Mouse (Mus musculus): ENCODE results near the gene Ahsg.

Ahsg gene

GRCm38 (mm10) chr16:22890683-22891510 is at the start of gene Ahsg:
TSS of gene Ahsg (plus strand) at chr16:22891277.
- DNase-seq (ENCODE audit: low read depth, low spot score) = peak; percentile 27

GRCm38 (mm10) chr16:22842871-22843270 is 48.2 kb upstream of the Ahsg start:
- DNase-seq (ENCODE audit: low read depth, low spot score) = no peak

- no peak for DNase-seq (ENCODE audit: low read depth, low spot score)
Observed at GRCm38 (mm10) chr16:22844061-22844801, 46.8 kb upstream of the Ahsg start.

- DNase-seq (ENCODE audit: low read depth, low spot score) = no peak
Observed at GRCm38 (mm10) chr16:22844834-22845233, 46.2 kb upstream of the Ahsg start.

- DNase-seq (ENCODE audit: low read depth, low spot score) = no peak
Observed at GRCm38 (mm10) chr16:22845481-22845880, 45.6 kb upstream of the Ahsg start.

GRCm38 (mm10) chr16:22847686-22848085 is 43.4 kb upstream of the Ahsg start:
- DNase-seq (ENCODE audit: low read depth, low spot score) = no peak

GRCm38 (mm10) chr16:22848331-22848730 is 42.7 kb upstream of the Ahsg start:
- DNase-seq (ENCODE audit: low read depth, low spot score) = no peak

GRCm38 (mm10) chr16:22852709-22853108 is 38.4 kb upstream of the Ahsg start:
- no peak for DNase-seq (ENCODE audit: low read depth, low spot score)

GRCm38 (mm10) chr16:22856773-22857172 is 34.3 kb upstream of the Ahsg start:
- DNase-seq (ENCODE audit: low read depth, low spot score) = no peak

GRCm38 (mm10) chr16:22857431-22858113 is 33.5 kb upstream of the Ahsg start, which contains the start of the genes Tbccd1 and Dnajb11:
TSS of gene Tbccd1 (minus strand) at chr16:22857669.
TSS of gene Dnajb11 (plus strand) at chr16:22857845.
- peak; percentile 100 for DNase-seq (ENCODE audit: low read depth, low spot score)

- no peak for DNase-seq (ENCODE audit: low read depth, low spot score)
Observed at GRCm38 (mm10) chr16:22872397-22872796, 18.7 kb upstream of the Ahsg start.

- no peak for DNase-seq (ENCODE audit: low read depth, low spot score)
Observed at GRCm38 (mm10) chr16:22873369-22873768, 17.7 kb upstream of the Ahsg start.

- DNase-seq (ENCODE audit: low read depth, low spot score) = peak; percentile 34
Observed at GRCm38 (mm10) chr16:22876218-22877043, 14.6 kb upstream of the Ahsg start.

GRCm38 (mm10) chr16:22877660-22878390 is 13.3 kb upstream of the Ahsg start:
- no peak for DNase-seq (ENCODE audit: low read depth, low spot score)

GRCm38 (mm10) chr16:22878716-22879115 is 12.4 kb upstream of the Ahsg start:
- DNase-seq (ENCODE audit: low read depth, low spot score) = no peak

GRCm38 (mm10) chr16:22879945-22880595 is 11.0 kb upstream of the Ahsg start:
- DNase-seq (ENCODE audit: low read depth, low spot score) = no peak

- DNase-seq (ENCODE audit: low read depth, low spot score) = no peak
Observed at GRCm38 (mm10) chr16:22880900-22881299, 10.2 kb upstream of the Ahsg start.

GRCm38 (mm10) chr16:22881487-22881886 is 9.6 kb upstream of the Ahsg start:
- DNase-seq (ENCODE audit: low read depth, low spot score) = no peak

GRCm38 (mm10) chr16:22883441-22883840 is 7.6 kb upstream of the Ahsg start:
- DNase-seq (ENCODE audit: low read depth, low spot score) = peak; percentile 25

GRCm38 (mm10) chr16:22885356-22885755 is 5.7 kb upstream of the Ahsg start:
- DNase-seq (ENCODE audit: low read depth, low spot score) = no peak
